Mouse (Mus musculus): ENCODE data around the gene 1700011L22Rik. TPM values are rescaled to one million over a fixed set of nuclear protein-coding genes. Genes with fewer than 3 reads are reported as not detected.

The 1700011L22Rik gene
- polyA plus RNA-seq, 1 experiment: not detected

GRCm38 (mm10) chr8:79274940-79275339 is 26.6 kb upstream of the 1700011L22Rik start:
- Histone ChIP-seq H3K27me3 (ENCODE audit: control insufficient read depth, insufficient read depth, low read length) (no peaks in the 10 kb centered on the region), H3K36me3 (ENCODE audit: control insufficient read depth, insufficient read depth, low read length) (peaks cover 27% of the 10 kb centered on the region), H3K4me1 (ENCODE audit: control insufficient read depth, insufficient read depth, insufficient read length, low read length) (peaks cover 16% of the 10 kb centered on the region; the same call in 1 of the 2 replicates), H3K27ac (ENCODE audit: insufficient read depth, low read depth, low read length) (no peak overlapping the region), H3K4me3 (ENCODE audit: low read depth, low read length) (no peak overlapping the region)
- WGBS: 95% methylated on average over 10 of the region's 10 CpGs
- no peak for TF ChIP-seq POLR2A (IDR thresholded peaks at IDR 0.05; ENCODE audit: low read depth, low read length)
- TF ChIP-seq CTCF (IDR thresholded peaks at IDR 0.05; ENCODE audit: extremely low read depth, insufficient read length, insufficient replicate concordance, low read depth, low read length): no peak

- Histone ChIP-seq H3K4me3 (ENCODE audit: low read depth, low read length) (no peak overlapping the region), H3K36me3 (ENCODE audit: control insufficient read depth, insufficient read depth, low read length) (peaks cover 23% of the 10 kb centered on the region), H3K27me3 (ENCODE audit: control insufficient read depth, insufficient read depth, low read length) (no peaks in the 10 kb centered on the region), H3K27ac (ENCODE audit: insufficient read depth, low read depth, low read length) (0 out of 2 replicates have a peak overlapping the region, but pooled peaks have one; percentile 29), H3K4me1 (ENCODE audit: control insufficient read depth, insufficient read depth, insufficient read length, low read length) (peaks cover 20% of the 10 kb centered on the region; the same call in 1 of the 2 replicates)
- 80% methylated on average over 6 of the region's 6 CpGs for WGBS
- TF ChIP-seq POLR2A (IDR thresholded peaks at IDR 0.05; ENCODE audit: low read depth, low read length): no peak
- TF ChIP-seq CTCF (IDR thresholded peaks at IDR 0.05; ENCODE audit: extremely low read depth, insufficient read length, insufficient replicate concordance, low read depth, low read length): no peak
Measured at GRCm38 (mm10) chr8:79273776-79274175, 25.4 kb upstream of the 1700011L22Rik start.

GRCm38 (mm10) chr8:79272676-79273075 is 24.3 kb upstream of the 1700011L22Rik start:
- no peak overlapping the region for H3K4me3 ChIP-seq (ENCODE audit: low read depth, low read length)
- H3K27me3 ChIP-seq (ENCODE audit: control insufficient read depth, insufficient read depth, low read length): no peaks in the 10 kb centered on the region
- H3K4me1 ChIP-seq (ENCODE audit: control insufficient read depth, insufficient read depth, insufficient read length, low read length): peaks cover 21% of the 10 kb centered on the region; the same call in 1 of the 2 replicates
- TF ChIP-seq CTCF (IDR thresholded peaks at IDR 0.05; ENCODE audit: extremely low read depth, insufficient read length, insufficient replicate concordance, low read depth, low read length) (no peak), POLR2A (IDR thresholded peaks at IDR 0.05; ENCODE audit: low read depth, low read length) (no peak)
- H3K36me3 ChIP-seq (ENCODE audit: control insufficient read depth, insufficient read depth, low read length): peaks cover 29% of the 10 kb centered on the region
- 66% methylated on average over 4 of the region's 4 CpGs for WGBS
- no peak overlapping the region for H3K27ac ChIP-seq (ENCODE audit: insufficient read depth, low read depth, low read length)

GRCm38 (mm10) chr8:79268921-79269320 is 20.6 kb upstream of the 1700011L22Rik start:
- WGBS: 73% methylated on average over 7 of the region's 7 CpGs
- H3K4me1 ChIP-seq (ENCODE audit: control insufficient read depth, insufficient read depth, insufficient read length, low read length): peaks cover 15% of the 10 kb centered on the region; the same call in 1 of the 2 replicates

GRCm38 (mm10) chr8:79261920-79262319 is 13.6 kb upstream of the 1700011L22Rik start:
- Histone ChIP-seq H3K4me1 (ENCODE audit: control insufficient read depth, insufficient read depth, insufficient read length, low read length) (no peaks in the 10 kb centered on the region), H3K36me3 (ENCODE audit: control insufficient read depth, insufficient read depth, low read length) (peaks cover 3% of the 10 kb centered on the region; the same call in 1 of the 2 replicates), H3K4me3 (ENCODE audit: low read depth, low read length) (no peak overlapping the region), H3K27ac (ENCODE audit: insufficient read depth, low read depth, low read length) (no peak overlapping the region), H3K27me3 (ENCODE audit: control insufficient read depth, insufficient read depth, low read length) (peaks cover 2% of the 10 kb centered on the region; the same call in 1 of the 2 replicates)
- TF ChIP-seq POLR2A (IDR thresholded peaks at IDR 0.05; ENCODE audit: low read depth, low read length): no peak
- no peak for TF ChIP-seq CTCF (IDR thresholded peaks at IDR 0.05; ENCODE audit: extremely low read depth, insufficient read length, insufficient replicate concordance, low read depth, low read length)
- WGBS: 86% methylated on average over 5 of the region's 5 CpGs

More at GRCm38 (mm10) chr8:79268921-79269320, 20.6 kb upstream of the 1700011L22Rik start:
- no peak overlapping the region for H3K4me3 ChIP-seq (ENCODE audit: low read depth, low read length)
- H3K27me3 ChIP-seq (ENCODE audit: control insufficient read depth, insufficient read depth, low read length): no peaks in the 10 kb centered on the region
- TF ChIP-seq CTCF (IDR thresholded peaks at IDR 0.05; ENCODE audit: extremely low read depth, insufficient read length, insufficient replicate concordance, low read depth, low read length) (no peak), POLR2A (IDR thresholded peaks at IDR 0.05; ENCODE audit: low read depth, low read length) (no peak)
- peaks cover 33% of the 10 kb centered on the region for H3K36me3 ChIP-seq (ENCODE audit: control insufficient read depth, insufficient read depth, low read length)
- peak overlapping the region; percentile 81 for H3K27ac ChIP-seq (ENCODE audit: insufficient read depth, low read depth, low read length)

- no peaks in the 10 kb centered on the region for H3K4me1 ChIP-seq (ENCODE audit: control insufficient read depth, insufficient read depth, insufficient read length, low read length)
- no peaks in the 10 kb centered on the region for H3K36me3 ChIP-seq (ENCODE audit: control insufficient read depth, insufficient read depth, low read length)
- TF ChIP-seq CTCF (IDR thresholded peaks at IDR 0.05; ENCODE audit: extremely low read depth, insufficient read length, insufficient replicate concordance, low read depth, low read length) (no peak), POLR2A (IDR thresholded peaks at IDR 0.05; ENCODE audit: low read depth, low read length) (no peak)
- 75% methylated on average over 8 of the region's 8 CpGs for WGBS
- H3K4me3 ChIP-seq (ENCODE audit: low read depth, low read length): no peak overlapping the region
- no peak overlapping the region for H3K27ac ChIP-seq (ENCODE audit: insufficient read depth, low read depth, low read length)
- no peaks in the 10 kb centered on the region for H3K27me3 ChIP-seq (ENCODE audit: control insufficient read depth, insufficient read depth, low read length)
Measured at GRCm38 (mm10) chr8:79256076-79256705, 7.8 kb upstream of the 1700011L22Rik start.

GRCm38 (mm10) chr8:79253742-79254141 is 5.4 kb upstream of the 1700011L22Rik start:
- Histone ChIP-seq H3K4me3 (ENCODE audit: low read depth, low read length) (no peak overlapping the region), H3K27ac (ENCODE audit: insufficient read depth, low read depth, low read length) (no peak overlapping the region), H3K36me3 (ENCODE audit: control insufficient read depth, insufficient read depth, low read length) (no peaks in the 10 kb centered on the region), H3K4me1 (ENCODE audit: control insufficient read depth, insufficient read depth, insufficient read length, low read length) (no peaks in the 10 kb centered on the region), H3K27me3 (ENCODE audit: control insufficient read depth, insufficient read depth, low read length) (no peaks in the 10 kb centered on the region)
- WGBS: 87% methylated on average over 6 of the region's 6 CpGs
- TF ChIP-seq POLR2A (IDR thresholded peaks at IDR 0.05; ENCODE audit: low read depth, low read length) (no peak), CTCF (IDR thresholded peaks at IDR 0.05; ENCODE audit: extremely low read depth, insufficient read length, insufficient replicate concordance, low read depth, low read length) (no peak)

All from small intestine, adult 2 months (tissue).